Mouse (Mus musculus): ENCODE data around the gene Hfe. TPM values are rescaled to one million over a fixed set of nuclear protein-coding genes. Genes with fewer than 3 reads are reported as not detected.

The Hfe gene
- polyA plus RNA-seq, 1 experiment, result 95.3 TPM

DNA sequence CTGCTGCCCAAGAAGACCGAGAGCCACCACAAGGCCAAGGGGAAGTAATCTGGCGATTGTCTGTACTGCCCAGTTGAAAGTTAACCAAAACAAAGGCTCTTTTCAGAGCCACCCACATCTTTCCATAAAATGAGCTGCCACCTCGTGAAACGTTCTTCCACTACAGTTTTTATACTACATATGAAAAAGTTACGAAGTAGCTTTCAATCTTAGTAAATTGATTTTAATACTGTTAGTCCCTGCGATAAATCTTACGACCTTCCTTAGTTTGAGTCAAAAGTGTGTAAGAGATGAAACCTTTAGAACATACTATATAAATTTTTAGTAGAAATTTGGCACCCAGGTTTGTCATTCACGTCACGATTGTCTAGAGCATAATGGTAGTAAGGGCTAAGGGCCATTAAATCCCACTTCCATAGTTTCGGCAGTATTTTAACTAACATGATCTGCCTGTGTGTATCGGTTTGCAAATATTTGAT is 40.9 kb upstream of the Hfe start:
- peak overlapping the region; percentile 63 for H3K4me3 ChIP-seq (ENCODE audit: insufficient read depth, low read length)
- peak overlapping the region; percentile 96 for H3K27ac ChIP-seq (ENCODE audit: insufficient read depth, low read depth, low read length)
- TF ChIP-seq CTCF (IDR thresholded peaks at IDR 0.05; ENCODE audit: low read depth, low read length) (no peak), POLR2A (IDR thresholded peaks at IDR 0.05; ENCODE audit: borderline replicate concordance, low read depth, low read length) (no peak)
- H3K4me1 ChIP-seq (ENCODE audit: control insufficient read depth, insufficient read depth, low read length), result peaks cover 21% of the 10 kb centered on the region

DNA sequence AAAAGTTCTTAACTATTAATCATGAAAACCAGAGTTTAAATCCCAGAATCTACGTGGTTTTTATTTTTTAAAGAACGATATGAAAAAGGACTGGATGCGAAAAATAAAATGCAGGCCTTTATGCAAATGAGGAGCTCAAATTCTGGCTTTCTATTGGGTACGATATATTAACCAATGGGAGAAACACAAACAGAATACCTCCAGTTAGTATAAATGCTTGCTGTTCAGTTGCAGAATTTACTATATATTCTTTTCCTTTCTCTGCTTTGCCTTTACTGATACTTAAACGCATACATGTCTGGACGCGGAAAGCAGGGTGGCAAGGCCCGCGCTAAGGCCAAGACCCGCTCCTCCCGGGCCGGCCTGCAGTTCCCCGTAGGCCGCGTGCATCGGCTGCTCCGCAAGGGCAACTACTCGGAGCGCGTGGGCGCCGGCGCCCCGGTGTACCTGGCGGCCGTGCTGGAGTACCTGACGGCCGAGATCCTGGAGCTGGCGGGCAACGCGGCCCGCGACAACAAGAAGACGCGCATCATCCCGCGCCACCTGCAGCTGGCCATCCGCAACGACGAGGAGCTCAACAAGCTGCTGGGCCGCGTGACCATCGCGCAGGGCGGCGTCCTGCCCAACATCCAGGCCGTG is 40.3 kb upstream of the Hfe start, which contains the start of gene Hist1h2ab:
TSS of gene Hist1h2ab (plus strand) at position 288 of the 639 bp plus-strand sequence.
- Histone ChIP-seq H3K27ac (ENCODE audit: insufficient read depth, low read depth, low read length) (peak within 1 kb of the TSS; percentile 96), H3K4me3 (ENCODE audit: insufficient read depth, low read length) (peak within 1 kb of the TSS; percentile 63), H3K4me1 (ENCODE audit: control insufficient read depth, insufficient read depth, low read length) (peaks cover 21% of the 10 kb centered on the region)

DNA sequence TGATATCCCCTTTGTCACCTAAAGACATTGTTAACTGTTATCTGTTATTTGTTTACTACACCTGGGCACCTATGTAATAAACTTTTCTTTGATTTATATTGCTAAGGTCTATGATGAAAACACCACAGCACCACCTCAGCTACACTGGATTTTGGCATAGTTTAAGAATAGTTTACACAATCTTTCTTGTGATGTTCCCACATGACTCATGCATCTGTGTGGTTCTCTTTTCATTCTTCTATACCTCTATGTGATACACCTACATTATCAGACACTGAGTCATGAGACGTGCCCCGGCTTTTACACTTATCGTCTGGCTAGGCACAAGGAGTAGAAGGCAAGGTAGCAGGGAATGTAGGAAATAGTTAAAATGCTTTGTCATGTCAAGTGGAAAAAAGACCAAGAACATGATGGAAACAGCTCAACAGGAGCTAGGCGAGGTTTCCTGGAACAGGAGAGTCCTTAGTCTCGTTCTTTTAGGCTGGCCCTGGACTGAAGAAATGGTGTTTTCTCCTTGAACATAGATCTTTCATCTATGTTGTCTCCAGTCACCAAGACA is 39.0 kb upstream of the Hfe start:
- Histone ChIP-seq H3K4me1 (ENCODE audit: control insufficient read depth, insufficient read depth, low read length) (peaks cover 13% of the 10 kb centered on the region), H3K27ac (ENCODE audit: insufficient read depth, low read depth, low read length) (peak overlapping the region; percentile 4; the same call in 1 of the 2 replicates), H3K4me3 (ENCODE audit: insufficient read depth, low read length) (no peak overlapping the region)
- TF ChIP-seq POLR2A (IDR thresholded peaks at IDR 0.05; ENCODE audit: borderline replicate concordance, low read depth, low read length), result no peak
- TF ChIP-seq CTCF (IDR thresholded peaks at IDR 0.05; ENCODE audit: low read depth, low read length), result no peak

DNA sequence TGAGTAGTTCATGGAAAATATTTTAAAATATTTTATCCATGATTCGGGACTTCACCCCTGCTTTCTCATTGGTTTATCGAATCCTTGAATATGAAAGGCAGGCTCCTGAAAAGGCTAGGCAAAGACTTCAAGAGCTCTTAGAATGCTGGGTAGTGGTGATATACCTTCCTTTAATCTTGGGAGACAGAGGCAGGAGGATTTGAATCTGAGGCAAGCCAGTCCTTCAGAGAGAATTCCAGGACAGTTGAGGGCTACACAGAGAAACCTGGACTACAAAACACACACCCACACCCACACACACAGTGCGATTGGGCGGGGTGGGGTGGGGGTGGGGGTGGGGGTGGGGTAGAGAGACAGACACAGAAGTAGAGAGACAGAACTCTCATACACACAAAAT is 37.2 kb upstream of the Hfe start:
- TF ChIP-seq CTCF (IDR thresholded peaks at IDR 0.05; ENCODE audit: low read depth, low read length) (no peak), POLR2A (IDR thresholded peaks at IDR 0.05; ENCODE audit: borderline replicate concordance, low read depth, low read length) (no peak)
- no peak overlapping the region for H3K4me3 ChIP-seq (ENCODE audit: insufficient read depth, low read length)
- H3K27ac ChIP-seq (ENCODE audit: insufficient read depth, low read depth, low read length), result peak overlapping the region; percentile 100
- peaks cover 15% of the 10 kb centered on the region for H3K4me1 ChIP-seq (ENCODE audit: control insufficient read depth, insufficient read depth, low read length)

DNA sequence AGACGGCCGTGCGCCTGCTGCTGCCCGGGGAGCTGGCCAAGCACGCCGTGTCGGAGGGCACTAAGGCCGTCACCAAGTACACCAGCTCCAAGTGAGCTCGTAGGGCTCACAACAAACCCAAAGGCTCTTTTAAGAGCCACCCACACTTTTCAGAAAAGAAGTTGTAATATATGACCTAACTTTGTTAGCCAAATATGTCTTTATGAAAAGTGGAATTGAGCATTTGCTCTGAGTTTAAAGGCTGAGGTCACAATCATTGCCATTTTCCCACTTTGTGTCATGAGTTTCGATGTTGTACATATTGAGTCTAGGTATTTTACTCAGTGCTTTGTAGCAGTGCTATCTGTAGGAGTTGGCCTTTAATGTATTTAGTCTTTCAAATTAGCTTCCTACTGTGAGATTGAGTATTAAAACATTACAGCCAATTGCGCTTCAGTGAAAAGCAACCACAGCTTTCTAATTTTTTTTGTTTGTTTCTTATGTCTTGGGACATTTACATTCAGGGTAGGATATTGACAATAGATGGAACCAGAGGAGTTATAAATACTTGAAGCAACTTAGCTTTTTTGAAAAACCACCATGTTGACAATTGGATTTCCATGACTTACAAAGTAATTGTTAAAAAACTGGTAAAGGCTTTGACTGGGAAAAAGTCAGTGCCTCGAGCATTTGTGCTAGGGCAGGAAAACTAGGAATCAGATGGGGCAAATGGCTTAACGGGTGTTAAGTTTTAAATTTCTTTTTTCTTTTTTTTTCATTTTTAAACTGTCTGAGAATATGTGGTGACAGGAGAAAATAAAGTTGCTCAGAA is 36.6 kb upstream of the Hfe start:
- Histone ChIP-seq H3K4me1 (ENCODE audit: control insufficient read depth, insufficient read depth, low read length) (peaks cover 15% of the 10 kb centered on the region), H3K4me3 (ENCODE audit: insufficient read depth, low read length) (peak overlapping the region; percentile 39; the same call in 1 of the 2 replicates), H3K27ac (ENCODE audit: insufficient read depth, low read depth, low read length) (peak overlapping the region; percentile 100)
- no peak for TF ChIP-seq CTCF (IDR thresholded peaks at IDR 0.05; ENCODE audit: low read depth, low read length)
- no peak for TF ChIP-seq POLR2A (IDR thresholded peaks at IDR 0.05; ENCODE audit: borderline replicate concordance, low read depth, low read length)

DNA sequence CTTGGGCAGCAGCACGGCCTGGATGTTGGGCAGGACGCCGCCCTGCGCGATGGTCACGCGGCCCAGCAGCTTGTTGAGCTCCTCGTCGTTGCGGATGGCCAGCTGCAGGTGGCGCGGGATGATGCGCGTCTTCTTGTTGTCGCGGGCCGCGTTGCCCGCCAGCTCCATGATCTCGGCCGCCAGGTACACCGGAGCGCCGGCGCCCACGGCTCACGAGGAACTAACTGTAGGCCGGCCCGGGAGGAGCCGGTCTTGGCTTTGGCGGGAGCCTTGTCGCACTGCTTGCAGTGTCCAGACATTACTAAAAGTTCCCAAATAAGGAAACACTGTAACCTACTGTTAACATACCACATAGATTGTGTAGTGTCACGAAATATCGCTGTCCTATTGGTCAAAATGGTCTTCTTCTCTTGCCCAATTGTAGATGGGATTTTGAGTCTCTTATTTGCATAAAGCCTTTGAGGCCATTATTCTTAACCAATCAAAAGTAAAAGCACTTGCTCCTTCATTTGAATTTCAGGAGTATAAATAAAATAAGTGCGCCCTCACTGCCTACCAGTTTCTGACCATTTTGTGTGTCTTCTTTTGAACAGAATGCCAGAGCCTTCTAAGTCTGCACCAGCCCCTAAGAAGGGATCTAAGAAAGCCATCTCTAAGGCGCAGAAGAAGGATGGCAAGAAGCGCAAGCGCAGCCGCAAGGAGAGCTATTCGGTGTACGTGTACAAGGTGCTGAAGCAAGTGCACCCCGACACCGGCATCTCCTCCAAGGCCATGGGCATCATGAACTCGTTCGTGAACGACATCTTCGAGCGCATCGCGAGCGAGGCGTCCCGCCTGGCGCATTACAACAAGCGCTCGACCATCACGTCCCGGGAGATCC is 35.8 kb upstream of the Hfe start, which contains the start of gene Hist1h2bb:
TSS of gene Hist1h2bb (plus strand) at position 534 of the 880 bp plus-strand sequence.
- Histone ChIP-seq H3K4me3 (ENCODE audit: insufficient read depth, low read length) (peak within 1 kb of the TSS; percentile 73), H3K4me1 (ENCODE audit: control insufficient read depth, insufficient read depth, low read length) (peaks cover 20% of the 10 kb centered on the region), H3K27ac (ENCODE audit: insufficient read depth, low read depth, low read length) (peak within 1 kb of the TSS; percentile 100)

DNA sequence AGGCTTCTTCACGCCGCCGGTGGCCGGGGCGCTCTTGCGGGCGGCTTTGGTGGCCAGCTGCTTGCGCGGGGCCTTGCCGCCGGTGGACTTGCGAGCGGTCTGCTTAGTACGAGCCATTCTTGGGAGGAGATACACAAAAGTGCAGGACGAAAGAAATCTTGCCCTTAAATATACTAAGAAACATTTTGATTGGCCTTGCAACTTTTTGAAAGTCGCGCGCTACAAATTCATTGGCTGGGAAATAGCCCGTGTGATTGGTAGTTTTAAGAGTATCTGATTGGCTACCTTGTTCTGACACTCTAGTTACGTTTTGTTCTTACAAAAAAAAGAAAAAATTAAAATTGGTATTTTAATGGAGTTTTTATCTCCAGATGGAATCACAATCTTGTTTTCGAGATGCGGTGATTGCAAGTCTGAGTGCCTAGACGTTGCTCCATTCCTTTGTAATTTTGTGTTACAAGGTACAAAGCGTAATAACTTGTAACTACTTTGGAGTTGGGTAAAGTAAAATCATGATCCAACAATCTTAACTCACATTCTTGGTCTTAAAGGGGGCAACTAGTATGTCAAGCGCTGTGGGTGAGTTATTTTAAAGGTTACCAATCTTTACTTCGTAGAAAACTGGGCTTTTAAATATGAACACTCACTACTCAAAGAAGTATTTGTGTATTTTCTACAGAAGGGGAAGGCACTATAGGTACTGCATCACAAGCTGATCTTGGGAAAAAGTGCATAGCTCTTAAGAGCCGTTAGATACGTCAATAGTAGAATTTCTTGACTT is 34.9 kb upstream of the Hfe start, which contains the start of gene Hist1h3c:
TSS of gene Hist1h3c (minus strand) at position 222 of the 781 bp plus-strand sequence.
- peak within 1 kb of the TSS; percentile 73 for H3K4me3 ChIP-seq (ENCODE audit: insufficient read depth, low read length)
- peak within 1 kb of the TSS; percentile 100 for H3K27ac ChIP-seq (ENCODE audit: insufficient read depth, low read depth, low read length)
- TF ChIP-seq POLR2A (IDR thresholded peaks at IDR 0.05; ENCODE audit: borderline replicate concordance, low read depth, low read length) (no peak), CTCF (IDR thresholded peaks at IDR 0.05; ENCODE audit: low read depth, low read length) (no peak)
- H3K4me1 ChIP-seq (ENCODE audit: control insufficient read depth, insufficient read depth, low read length), result peaks cover 20% of the 10 kb centered on the region

DNA sequence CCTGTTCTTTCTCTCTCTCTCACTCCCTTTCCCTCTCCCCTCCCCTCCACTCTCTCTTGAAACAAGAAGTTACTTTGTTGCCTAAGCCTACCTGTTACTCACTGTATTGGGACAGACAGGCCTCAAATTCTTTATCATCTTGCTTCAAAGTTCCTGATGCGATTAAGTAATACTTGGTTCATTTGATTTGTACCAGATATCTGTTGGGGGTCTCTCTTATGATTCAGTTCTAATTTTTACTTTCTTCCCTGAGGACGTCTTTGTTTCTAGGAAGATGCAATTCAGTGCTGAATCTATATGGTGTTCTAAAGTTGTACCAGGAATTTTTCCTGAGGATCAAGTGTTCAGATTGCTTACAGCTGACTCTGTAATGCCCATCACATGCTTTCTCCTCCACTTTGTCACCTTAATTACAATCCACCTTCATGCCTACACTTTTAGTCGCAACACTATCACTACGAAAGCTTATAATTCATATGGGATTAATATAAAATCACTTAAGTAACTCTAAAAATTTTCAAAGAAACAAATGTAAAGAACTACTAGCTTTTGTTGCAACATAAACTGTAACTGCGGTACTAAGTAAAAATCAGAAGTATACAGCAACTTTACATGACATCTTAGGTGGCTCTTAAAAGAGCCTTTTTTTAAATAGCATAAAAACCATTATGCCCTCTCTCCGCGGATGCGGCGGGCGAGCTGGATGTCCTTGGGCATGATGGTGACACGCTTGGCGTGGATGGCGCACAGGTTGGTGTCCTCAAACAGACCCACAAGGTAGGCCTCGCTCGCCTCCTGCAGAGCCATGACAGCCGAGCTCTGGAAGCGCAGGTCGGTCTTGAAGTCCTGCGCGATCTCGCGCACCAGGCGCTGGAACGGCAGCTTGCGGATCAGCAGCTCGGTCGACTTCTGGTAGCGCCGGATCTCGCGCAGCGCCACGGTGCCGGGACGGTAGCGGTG is 34.0 kb upstream of the Hfe start:
- Histone ChIP-seq H3K4me3 (ENCODE audit: insufficient read depth, low read length) (peak overlapping the region; percentile 54), H3K27ac (ENCODE audit: insufficient read depth, low read depth, low read length) (peak overlapping the region; percentile 72), H3K4me1 (ENCODE audit: control insufficient read depth, insufficient read depth, low read length) (peaks cover 16% of the 10 kb centered on the region)
- no peak for TF ChIP-seq POLR2A (IDR thresholded peaks at IDR 0.05; ENCODE audit: borderline replicate concordance, low read depth, low read length)
- TF ChIP-seq CTCF (IDR thresholded peaks at IDR 0.05; ENCODE audit: low read depth, low read length), result no peak
